Mouse (Mus musculus): ENCODE data around the gene Usp29.
"Not testable (repeated sequence)": the region's sequence is repeated elsewhere in the genome, so short reads cannot be mapped to it uniquely, and the experiment has no call there.

The Usp29 gene

GRCm38 (mm10) chr7:6880918-6881317 is 150.5 kb downstream of the Usp29 start:
- POLR2A ChIA-PET, result interaction anchor here in 1 of 4 experiments (0.9 kb wide), 1 partner anchor 151 kb away, joined by 3 read pairs; the partner anchor contains the start of genes Peg3 and Usp29
- CTCF ChIA-PET, result interaction anchor here in 2 of 4 experiments (0.6 to 0.7 kb wide), 2 partner anchors 339 to 370 kb away, joined by 3 read pairs; no protein-coding TSS in a partner anchor

GRCm38 (mm10) chr7:6881473-6882046 is 151.2 kb downstream of the Usp29 start:
- CTCF ChIA-PET, result no interaction called here
- POLR2A ChIA-PET, result interaction anchor here in 1 of 4 experiments (0.9 kb wide), 1 partner anchor 151 kb away, joined by 3 read pairs; the partner anchor contains the start of genes Peg3 and Usp29

GRCm38 (mm10) chr7:6883376-6884147 is 153.2 kb downstream of the Usp29 start:
- CTCF ChIA-PET, result interaction anchor here in 1 of 4 experiments (1.1 kb wide), 1 partner anchor 155 kb away, joined by 3 read pairs; no protein-coding TSS in a partner anchor
- POLR2A ChIA-PET, result no interaction called here

GRCm38 (mm10) chr7:6885416-6885815 is 155.0 kb downstream of the Usp29 start:
- CTCF ChIA-PET, result no interaction called here
- POLR2A ChIA-PET, result interaction anchor here in 1 of 4 experiments (1.6 kb wide), 1 partner anchor 10 kb away, joined by 3 read pairs; no protein-coding TSS in a partner anchor

GRCm38 (mm10) chr7:6886896-6887295 is 156.5 kb downstream of the Usp29 start:
- POLR2A ChIA-PET, result interaction anchor here in 2 of 4 experiments (1.0 to 1.6 kb wide), 3 partner anchors 9 to 158 kb away, joined by 3 read pairs; no protein-coding TSS in a partner anchor
- CTCF ChIA-PET, result no interaction called here

GRCm38 (mm10) chr7:6889871-6890270 is 159.5 kb downstream of the Usp29 start:
- ChIA-PET POLR2A (interaction anchor here in 1 of 4 experiments (1.5 kb wide), 1 partner anchor 21 kb away, joined by 4 read pairs; no protein-coding TSS in a partner anchor), CTCF (interaction anchor here in 2 of 4 experiments (0.6 to 0.7 kb wide), 2 partner anchors 28 to 91 kb away, joined by 3 to 4 read pairs; no protein-coding TSS in a partner anchor)

- ChIA-PET POLR2A (interaction anchor here in 1 of 4 experiments (0.6 to 1.5 kb wide), 2 partner anchors 19 to 141 kb away, joined by 3 to 4 read pairs; no protein-coding TSS in a partner anchor), CTCF (no interaction called here)
Measured at GRCm38 (mm10) chr7:6891206-6891605, 160.8 kb downstream of the Usp29 start.

- CTCF ChIA-PET, POLR2A ChIA-PET: not testable (repeated sequence)
Measured at GRCm38 (mm10) chr7:6897021-6897420, 166.6 kb downstream of the Usp29 start.

GRCm38 (mm10) chr7:6900672-6901071 is 170.3 kb downstream of the Usp29 start:
- ChIA-PET POLR2A (no interaction called here), CTCF (interaction anchor here in 1 of 4 experiments (0.6 kb wide), 1 partner anchor 17 kb away, joined by 7 read pairs; no protein-coding TSS in a partner anchor)

- POLR2A ChIA-PET, result no interaction called here
- CTCF ChIA-PET, result no interaction called here
Measured at GRCm38 (mm10) chr7:6903489-6903888, 173.1 kb downstream of the Usp29 start.

GRCm38 (mm10) chr7:6910527-6910926 is 180.1 kb downstream of the Usp29 start:
- POLR2A ChIA-PET, result interaction anchor here in 2 of 4 experiments (0.7 to 2.2 kb wide), 4 partner anchors 20 to 181 kb away, joined by 4 to 11 read pairs (median 6); partner anchors contain the start of genes Peg3 (in 2 of the 2) and Usp29 (in 2 of the 2)
- CTCF ChIA-PET, result interaction anchor here in 1 of 4 experiments (0.7 kb wide), 1 partner anchor 109 kb away, joined by 4 read pairs; no protein-coding TSS in a partner anchor

- ChIA-PET POLR2A (interaction anchor here in 2 of 4 experiments (1.9 to 2.2 kb wide), 2 partner anchors 182 kb away, joined by 8 to 11 read pairs; partner anchors contain the start of genes Peg3 (in 2 of the 2) and Usp29 (in 2 of the 2)), CTCF (interaction anchor here in 1 of 4 experiments (1.4 kb wide), 1 partner anchor 252 kb away, joined by 3 read pairs; no protein-coding TSS in a partner anchor)
Measured at GRCm38 (mm10) chr7:6911731-6912130, 181.4 kb downstream of the Usp29 start.

- ChIA-PET POLR2A (interaction anchor here in 3 of 4 experiments (0.6 to 2.4 kb wide), 7 partner anchors 11 to 186 kb away, joined by 3 to 8 read pairs (median 3); partner anchors contain the start of genes Peg3 (in 1 of the 3) and Usp29 (in 1 of the 3)), CTCF (interaction anchor here in 2 of 4 experiments (0.5 to 2.5 kb wide), 3 partner anchors 9 to 186 kb away, joined by 4 to 14 read pairs (median 4); no protein-coding TSS in a partner anchor)
Measured at GRCm38 (mm10) chr7:6913439-6914380, 183.3 kb downstream of the Usp29 start.

GRCm38 (mm10) chr7:6917126-6917525 is 186.7 kb downstream of the Usp29 start:
- ChIA-PET CTCF (interaction anchor here (1.1 to 2.2 kb wide), 8 partner anchors 166 to 331 kb away, joined by 3 to 59 read pairs (median 12); partner anchors contain the start of genes Peg3 (in 1 of the 4), Usp29 (in 1 of the 4) and Zim1 (in 1 of the 4)), POLR2A (interaction anchor here in 2 of 4 experiments (0.7 to 3.3 kb wide), 3 partner anchors 61 to 189 kb away, joined by 3 to 47 read pairs (median 14); partner anchors contain the start of genes Peg3 (in 1 of the 2) and Usp29 (in 1 of the 2))

- ChIA-PET CTCF (interaction anchor here (0.5 to 2.2 kb wide), 45 partner anchors 11 to 587 kb away, joined by 3 to 59 read pairs (median 4); partner anchors contain the start of genes Zim1 (in 2 of the 4), Peg3 (in 1 of the 4), Usp29 (in 1 of the 4) and Zfp583 (in 1 of the 4)), POLR2A (interaction anchor here in 3 of 4 experiments (0.7 to 3.3 kb wide), 9 partner anchors 158 to 332 kb away, joined by 3 to 47 read pairs (median 3); partner anchors contain the start of genes Peg3 (in 2 of the 3) and Usp29 (in 2 of the 3))
Measured at GRCm38 (mm10) chr7:6918267-6918666, 187.9 kb downstream of the Usp29 start.

GRCm38 (mm10) chr7:6919131-6919870 is 188.9 kb downstream of the Usp29 start:
- ChIA-PET CTCF (interaction anchor here in 3 of 4 experiments (0.5 to 2.2 kb wide), 9 partner anchors 39 to 588 kb away, joined by 3 to 59 read pairs (median 5); partner anchors contain the start of genes Peg3 (in 1 of the 3), Usp29 (in 1 of the 3) and Zfp583 (in 1 of the 3)), POLR2A (interaction anchor here in 1 of 4 experiments (1.0 kb wide), 1 partner anchor 200 kb away, joined by 3 read pairs; no protein-coding TSS in a partner anchor)
